Mouse (Mus musculus) thymus, adult 2 months (tissue): ENCODE measurements at regions not wholly inside any gene's neighbourhood (a gene's known extent, or its start where the extent isn't known, plus 50 kb on each side); places are given as distances from the start of the nearest gene placed in this dataset.
"Not testable (repeated sequence)": the region's sequence is repeated elsewhere in the genome, so short reads cannot be mapped to it uniquely, and the experiment has no call there.

Experiments
- DNase-seq: peaks from one replicate; pipeline ENCODE4 v3.0.0; 2021
- H3K27ac ChIP-seq: fragments of 200-500 bp; 2 replicates; pipeline ENCODE4 v1.5.1; 2012; ENCODE audit warnings: low read length, control low read depth; ENCODE audit not compliant: control insufficient read depth, insufficient read depth
- H3K27me3 ChIP-seq: fragments of 200-500 bp; 2 replicates; pipeline ENCODE4 v1.6.1; 2012; ENCODE audit warnings: mild to moderate bottlenecking, low read length, moderate library complexity, mixed read lengths; ENCODE audit not compliant: control insufficient read depth, insufficient read depth
- H3K36me3 ChIP-seq: fragments of 200-500 bp; 2 replicates; pipeline ENCODE4 v1.6.1; 2012; ENCODE audit warnings: mild to moderate bottlenecking, low read length, moderate library complexity; ENCODE audit not compliant: control insufficient read depth, insufficient read depth
- H3K4me1 ChIP-seq: fragments of 200-500 bp; replicated peaks from 2 replicates; pipeline ENCODE4 v1.6.1; 2012; ENCODE audit warnings: low read length; ENCODE audit not compliant: control insufficient read depth, insufficient read depth
- H3K4me3 ChIP-seq: fragments of 200-500 bp; 2 replicates; pipeline ENCODE4 v1.5.1; 2012; ENCODE audit warnings: mild to moderate bottlenecking, low read length, control low read depth, moderate library complexity; ENCODE audit not compliant: control insufficient read depth, insufficient read depth
- CTCF ChIP-seq: fragments of 200-500 bp; IDR thresholded peaks from 2 replicates; pipeline ENCODE4 v1.5.1; 2012; ENCODE audit warnings: mild to moderate bottlenecking, control low read depth, low read length, moderate library complexity, borderline replicate concordance; ENCODE audit not compliant: control insufficient read depth, poor library complexity, insufficient read depth; ENCODE audit errors: extremely low read depth
- POLR2A ChIP-seq: fragments of 200-500 bp; IDR thresholded peaks from 2 replicates; pipeline ENCODE4 v1.6.1; 2012; ENCODE audit warnings: mild to moderate bottlenecking, low read length, control low read depth, moderate library complexity; ENCODE audit not compliant: control insufficient read depth, poor library complexity, insufficient read depth; ENCODE audit errors: extremely low read depth
- WGBS: fragments of 180-500 bp; shearing (Covaris S2); methylation state at CpG from one replicate; pipeline ENCODE4 v1.1.7; 2018; 5-methylcytosine and 5-hydroxymethylcytosine counted together

GRCm38 (mm10) chr9:72183336-72183735 is 71.7 kb upstream of the Tcf12 start:
- H3K4me1 ChIP-seq: no peaks in the 10 kb centered on the region
- TF ChIP-seq POLR2A (no peak), CTCF (no peak)
- DNase-seq: no peak
- H3K4me3 ChIP-seq: no peak overlapping the region
- H3K36me3 ChIP-seq: no peaks in the 10 kb centered on the region
- no peaks in the 10 kb centered on the region for H3K27me3 ChIP-seq
- H3K27ac ChIP-seq: no peak overlapping the region
- WGBS: 95% methylated on average over 10 of the region's 10 CpGs

GRCm38 (mm10) chr9:72183925-72184324 is 72.3 kb upstream of the Tcf12 start:
- Histone ChIP-seq H3K27ac (no peak overlapping the region), H3K4me1 (no peaks in the 10 kb centered on the region), H3K4me3 (no peak overlapping the region), H3K27me3 (no peaks in the 10 kb centered on the region), H3K36me3 (no peaks in the 10 kb centered on the region)
- TF ChIP-seq POLR2A: no peak
- TF ChIP-seq CTCF: no peak
- 82% methylated on average over 10 of the region's 10 CpGs for WGBS
- DNase-seq: no peak

DNA sequence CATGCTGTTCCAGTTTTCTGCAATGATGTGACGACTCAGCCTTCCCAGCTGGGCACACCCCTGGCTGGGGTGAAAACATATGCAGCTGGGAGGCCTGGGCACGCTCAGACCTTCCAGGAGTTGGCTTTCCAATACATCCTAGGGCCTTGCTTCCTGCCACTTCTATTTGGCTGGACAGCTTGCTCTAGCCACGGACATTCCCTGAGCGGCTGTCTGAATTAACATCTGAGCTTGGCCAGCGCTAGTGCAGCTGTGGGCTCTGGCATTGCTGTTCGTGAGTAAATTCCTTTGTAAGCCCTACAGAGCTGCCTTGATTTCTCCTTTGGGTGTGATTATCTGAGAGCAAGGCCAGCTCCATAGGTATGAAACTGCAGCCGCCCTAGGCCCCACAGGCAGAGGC is 78.2 kb upstream of the Tcf12 start:
- DNase-seq: no peak
- H3K4me1 ChIP-seq: no peaks in the 10 kb centered on the region
- 96% methylated on average over 7 of the region's 7 CpGs for WGBS
- no peak overlapping the region for H3K27ac ChIP-seq
- no peaks in the 10 kb centered on the region for H3K27me3 ChIP-seq
- no peaks in the 10 kb centered on the region for H3K36me3 ChIP-seq
- H3K4me3 ChIP-seq: no peak overlapping the region
- TF ChIP-seq POLR2A: no peak
- TF ChIP-seq CTCF: no peak

DNA sequence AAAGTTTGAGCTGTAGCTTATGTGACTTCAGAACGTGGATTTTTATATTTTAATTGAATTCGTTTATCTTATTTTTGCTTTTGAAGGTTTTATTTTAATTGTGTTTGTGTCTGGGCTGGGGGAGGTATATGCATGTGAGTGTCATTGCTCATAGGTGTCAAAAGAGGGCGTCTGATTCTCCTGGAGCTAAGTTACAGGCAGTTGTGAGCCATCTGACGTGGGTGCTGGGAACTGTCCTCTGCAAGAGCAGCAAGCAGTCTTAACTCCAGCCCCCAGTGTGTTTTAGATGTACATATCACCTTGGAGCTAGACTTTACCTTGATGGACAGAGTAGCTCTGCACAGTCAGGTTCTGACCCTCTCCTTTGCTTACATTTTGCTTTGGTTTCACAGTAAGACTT is 79.0 kb upstream of the Tcf12 start:
- Histone ChIP-seq H3K4me3 (no peak overlapping the region), H3K27ac (no peak overlapping the region), H3K36me3 (no peaks in the 10 kb centered on the region), H3K4me1 (no peaks in the 10 kb centered on the region), H3K27me3 (no peaks in the 10 kb centered on the region)
- TF ChIP-seq POLR2A (no peak), CTCF (no peak)
- no peak for DNase-seq
- 90% methylated on average over 4 of the region's 4 CpGs for WGBS

DNA sequence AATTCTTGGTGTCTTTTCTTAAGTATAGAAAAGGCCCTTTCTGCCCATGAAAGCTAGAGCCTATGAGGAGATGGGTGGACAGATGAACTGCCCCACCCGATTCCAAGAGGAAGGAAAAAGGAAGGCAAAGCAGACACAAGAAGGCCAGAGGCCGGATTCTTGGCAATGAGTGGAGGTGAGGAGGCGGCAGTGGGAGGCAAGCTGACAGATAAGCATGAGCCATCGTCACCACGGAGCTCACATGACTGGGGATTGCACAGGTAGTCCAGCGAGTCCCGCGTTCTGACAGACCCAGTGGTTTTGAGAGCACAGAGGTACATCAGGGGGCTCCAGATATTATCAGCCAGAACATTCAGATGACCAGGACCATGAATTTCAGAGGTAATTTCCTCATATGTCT is 79.4 kb upstream of the Tcf12 start:
- TF ChIP-seq POLR2A (no peak), CTCF (no peak)
- WGBS: 95% methylated on average over 8 of the region's 8 CpGs
- Histone ChIP-seq H3K4me3 (no peak overlapping the region), H3K36me3 (no peaks in the 10 kb centered on the region), H3K4me1 (no peaks in the 10 kb centered on the region), H3K27ac (no peak overlapping the region), H3K27me3 (no peaks in the 10 kb centered on the region)
- DNase-seq: no peak

- Histone ChIP-seq H3K27me3 (no peaks in the 10 kb centered on the region), H3K27ac (no peak overlapping the region), H3K36me3 (no peaks in the 10 kb centered on the region), H3K4me3 (no peak overlapping the region), H3K4me1 (no peaks in the 10 kb centered on the region)
- TF ChIP-seq CTCF (no peak), POLR2A (no peak)
- DNase-seq: peak; percentile 64
- 64% methylated on average over 8 of the region's 8 CpGs for WGBS
These were observed 80.6 kb upstream of the Tcf12 start for GRCm38 (mm10) chr9:72192051-72192952.

- not testable (repeated sequence) for DNase-seq, H3K27ac ChIP-seq, H3K4me3 ChIP-seq, H3K27me3 ChIP-seq, H3K36me3 ChIP-seq, H3K4me1 ChIP-seq
- 96% methylated on average over 1 of the region's 1 CpGs for WGBS
These were observed 81.3 kb upstream of the Tcf12 start for GRCm38 (mm10) chr9:72192953-72193337.
